Mouse (Mus musculus): ENCODE measurements around the gene Hlf. TPM values are rescaled to one million over a fixed set of nuclear protein-coding genes. Genes with fewer than 3 reads are reported as not detected.

Gene Hlf
- polyA plus RNA-seq, 1 experiment: 0.02 TPM

GRCm38 (mm10) chr11:90419706-90420105 is 29.0 kb upstream of the Hlf start:
- no peak overlapping the region for H3K4me2 ChIP-seq (ENCODE audit: low read depth)
- TF ChIP-seq SRF (IDR thresholded peaks at IDR 0.05; ENCODE audit: control insufficient read depth, insufficient read length, low read depth) (no peak), POLR2A (IDR thresholded peaks at IDR 0.05; ENCODE audit: insufficient read length, low read depth) (no peak), MYOG (IDR thresholded peaks at IDR 0.05; ENCODE audit: control insufficient read depth in 1 of 3, insufficient read depth in 1 of 3, insufficient read length in 2 of 3, low read depth in 2 of 3) (no peak), POLR2AphosphoS2 (IDR thresholded peaks at IDR 0.05; ENCODE audit: insufficient read length, low read depth) (no peak), MYOD1 (IDR thresholded peaks at IDR 0.05; ENCODE audit: control insufficient read depth in 1 of 3, insufficient read length in 2 of 3, low read depth in 2 of 3) (no peak), E2F4 (IDR thresholded peaks at IDR 0.05; ENCODE audit: insufficient read depth) (no peak), MAX (IDR thresholded peaks at IDR 0.05; ENCODE audit: low read depth) (no peak), REST (IDR thresholded peaks at IDR 0.05; ENCODE audit: insufficient read depth, insufficient read length) (no peak), CEBPB (IDR thresholded peaks at IDR 0.05; ENCODE audit: insufficient read depth, poor library complexity, severe bottlenecking) (no peak), USF1 (IDR thresholded peaks at IDR 0.05; ENCODE audit: low read depth) (no peak), TCF3 (IDR thresholded peaks at IDR 0.05; ENCODE audit: insufficient read length, low read depth) (no peak), TCF12 (IDR thresholded peaks at IDR 0.05; ENCODE audit: insufficient read depth, poor library complexity, severe bottlenecking) (no peak)

GRCm38 (mm10) chr11:90417921-90418320 is 27.2 kb upstream of the Hlf start:
- H3K27me3 ChIP-seq (ENCODE audit: control insufficient read depth, insufficient read depth, insufficient read length): peaks cover 18% of the 10 kb centered on the region
- peak overlapping the region; percentile 76 for H3K4me2 ChIP-seq (ENCODE audit: low read depth)
- peak overlapping the region; percentile 48 for H3ac ChIP-seq (ENCODE audit: control insufficient read depth, insufficient read length)
- peak; percentile 20 for TF ChIP-seq E2F4 (IDR thresholded peaks at IDR 0.05; ENCODE audit: insufficient read depth)
- no peak for TF ChIP-seq TCF12 (IDR thresholded peaks at IDR 0.05; ENCODE audit: insufficient read depth, poor library complexity, severe bottlenecking)
- TF ChIP-seq MYOD1 (IDR thresholded peaks at IDR 0.05; ENCODE audit: control insufficient read depth in 1 of 3, insufficient read length in 2 of 3, low read depth in 2 of 3): no peak
- TF ChIP-seq POLR2AphosphoS2 (IDR thresholded peaks at IDR 0.05; ENCODE audit: insufficient read length, low read depth): no peak
- TF ChIP-seq CEBPB (IDR thresholded peaks at IDR 0.05; ENCODE audit: insufficient read depth, poor library complexity, severe bottlenecking): no peak
- no peak for TF ChIP-seq TCF3 (IDR thresholded peaks at IDR 0.05; ENCODE audit: insufficient read length, low read depth)
- no peak for TF ChIP-seq MYOG (IDR thresholded peaks at IDR 0.05; ENCODE audit: control insufficient read depth in 1 of 3, insufficient read depth in 1 of 3, insufficient read length in 2 of 3, low read depth in 2 of 3)
- TF ChIP-seq SRF (IDR thresholded peaks at IDR 0.05; ENCODE audit: control insufficient read depth, insufficient read length, low read depth): no peak
- no peak for TF ChIP-seq REST (IDR thresholded peaks at IDR 0.05; ENCODE audit: insufficient read depth, insufficient read length)
- peak; percentile 77 for TF ChIP-seq USF1 (IDR thresholded peaks at IDR 0.05; ENCODE audit: low read depth)
- peak; percentile 63 for TF ChIP-seq MAX (IDR thresholded peaks at IDR 0.05; ENCODE audit: low read depth)
- TF ChIP-seq POLR2A (IDR thresholded peaks at IDR 0.05; ENCODE audit: insufficient read length, low read depth): no peak
- no peaks in the 10 kb centered on the region for H3K79me2 ChIP-seq (ENCODE audit: control insufficient read depth, insufficient read depth)
- H3K36me3 ChIP-seq (ENCODE audit: control insufficient read depth, insufficient read depth): no peaks in the 10 kb centered on the region
- no peak overlapping the region for H3K4me3 ChIP-seq

More at GRCm38 (mm10) chr11:90419706-90420105, 29.0 kb upstream of the Hlf start:
- H3K27me3 ChIP-seq (ENCODE audit: control insufficient read depth, insufficient read depth, insufficient read length): peaks cover 23% of the 10 kb centered on the region
- no peak overlapping the region for H3K4me3 ChIP-seq
- no peaks in the 10 kb centered on the region for H3K79me2 ChIP-seq (ENCODE audit: control insufficient read depth, insufficient read depth)
- H3K36me3 ChIP-seq (ENCODE audit: control insufficient read depth, insufficient read depth): no peaks in the 10 kb centered on the region
- H3ac ChIP-seq (ENCODE audit: control insufficient read depth, insufficient read length): no peak overlapping the region

- H3K4me2 ChIP-seq (ENCODE audit: low read depth): no peak overlapping the region
- TF ChIP-seq TCF12 (IDR thresholded peaks at IDR 0.05; ENCODE audit: insufficient read depth, poor library complexity, severe bottlenecking) (no peak), POLR2AphosphoS2 (IDR thresholded peaks at IDR 0.05; ENCODE audit: insufficient read length, low read depth) (no peak), CEBPB (IDR thresholded peaks at IDR 0.05; ENCODE audit: insufficient read depth, poor library complexity, severe bottlenecking) (no peak), MYOD1 (IDR thresholded peaks at IDR 0.05; ENCODE audit: control insufficient read depth in 1 of 3, insufficient read length in 2 of 3, low read depth in 2 of 3) (no peak), TCF3 (IDR thresholded peaks at IDR 0.05; ENCODE audit: insufficient read length, low read depth) (no peak), USF1 (IDR thresholded peaks at IDR 0.05; ENCODE audit: low read depth) (no peak)
- no peak overlapping the region for H3K4me3 ChIP-seq
- no peaks in the 10 kb centered on the region for H3K79me2 ChIP-seq (ENCODE audit: control insufficient read depth, insufficient read depth)
- H3K27me3 ChIP-seq (ENCODE audit: control insufficient read depth, insufficient read depth, insufficient read length): peaks cover 18% of the 10 kb centered on the region
- H3K36me3 ChIP-seq (ENCODE audit: control insufficient read depth, insufficient read depth): no peaks in the 10 kb centered on the region
- no peak overlapping the region for H3ac ChIP-seq (ENCODE audit: control insufficient read depth, insufficient read length)
Measured at GRCm38 (mm10) chr11:90417011-90417410, 26.3 kb upstream of the Hlf start.

- Histone ChIP-seq H3K79me2 (ENCODE audit: control insufficient read depth, insufficient read depth) (no peaks in the 10 kb centered on the region), H3K4me3 (no peak overlapping the region), H3K36me3 (ENCODE audit: control insufficient read depth, insufficient read depth) (no peaks in the 10 kb centered on the region), H3ac (ENCODE audit: control insufficient read depth, insufficient read length) (no peak overlapping the region), H3K4me2 (ENCODE audit: low read depth) (no peak overlapping the region), H3K27me3 (ENCODE audit: control insufficient read depth, insufficient read depth, insufficient read length) (peaks cover 5% of the 10 kb centered on the region)
- TF ChIP-seq TCF3 (IDR thresholded peaks at IDR 0.05; ENCODE audit: insufficient read length, low read depth) (no peak), MYOG (IDR thresholded peaks at IDR 0.05; ENCODE audit: control insufficient read depth in 1 of 3, insufficient read depth in 1 of 3, insufficient read length in 2 of 3, low read depth in 2 of 3) (no peak), MYOD1 (IDR thresholded peaks at IDR 0.05; ENCODE audit: control insufficient read depth in 1 of 3, insufficient read length in 2 of 3, low read depth in 2 of 3) (no peak), MAX (IDR thresholded peaks at IDR 0.05; ENCODE audit: low read depth) (no peak), E2F4 (IDR thresholded peaks at IDR 0.05; ENCODE audit: insufficient read depth) (no peak), POLR2A (IDR thresholded peaks at IDR 0.05; ENCODE audit: insufficient read length, low read depth) (no peak), CEBPB (IDR thresholded peaks at IDR 0.05; ENCODE audit: insufficient read depth, poor library complexity, severe bottlenecking) (no peak), TCF12 (IDR thresholded peaks at IDR 0.05; ENCODE audit: insufficient read depth, poor library complexity, severe bottlenecking) (no peak), POLR2AphosphoS2 (IDR thresholded peaks at IDR 0.05; ENCODE audit: insufficient read length, low read depth) (no peak), REST (IDR thresholded peaks at IDR 0.05; ENCODE audit: insufficient read depth, insufficient read length) (no peak), SRF (IDR thresholded peaks at IDR 0.05; ENCODE audit: control insufficient read depth, insufficient read length, low read depth) (no peak), USF1 (IDR thresholded peaks at IDR 0.05; ENCODE audit: low read depth) (no peak)
Measured at GRCm38 (mm10) chr11:90398850-90399249, 8.2 kb upstream of the Hlf start.

Data from myocyte (in vitro differentiated cells).